Mouse (Mus musculus): ENCODE measurements around the gene Il1rapl2. TPM values are rescaled to one million over a fixed set of nuclear protein-coding genes. Genes with fewer than 3 reads are reported as not detected.
A peak's percentile ranks its signal among the peaks of the same experiment; 100 is the strongest.

Il1rapl2 gene
- total RNA-seq (2014; rRNA removed) (4.7 and 7.4 TPM in 2 replicates), polyA plus RNA-seq (2015; fragmentation: Nextera tagmentation; extraction: Ambion mirVana) (5.5 and 6.4 TPM in 2 replicates)

- ATAC-seq, result peak; percentile 80
- peak within 1 kb of the TSS; percentile 69 for H3K4me2 ChIP-seq (ENCODE audit: low read depth, low read length)
- DNase-seq (ENCODE audit: low spot score), result peak; percentile 68
- no peaks in the 10 kb centered on the region for H3K36me3 ChIP-seq (ENCODE audit: insufficient read depth, low read length)
- TF ChIP-seq CTCF (IDR thresholded peaks at IDR 0.05; ENCODE audit: low read depth), result peak; percentile 65
- H3K27me3 ChIP-seq (ENCODE audit: insufficient read depth, low read length), result peaks cover 3% of the 10 kb centered on the region; the same call in 1 of the 2 replicates
- no peaks in the 10 kb centered on the region for H3K4me1 ChIP-seq (ENCODE audit: insufficient read depth, low read length)
- peak within 1 kb of the TSS; percentile 43 for H3K4me3 ChIP-seq (ENCODE audit: low read length)
- no peak within 1 kb of the TSS for H3K27ac ChIP-seq
- WGBS, result 23% methylated on average over 47 of the region's 47 CpGs
- no peak within 1 kb of the TSS for H3K9ac ChIP-seq (replicated peaks; ENCODE audit: low read length)
- no peaks in the 10 kb centered on the region for H3K9me3 ChIP-seq (ENCODE audit: low read length)
Measured at GRCm38 (mm10) chrX:137570321-137571195, at the start of gene Il1rapl2. TSS of gene Il1rapl2 (plus strand) at chrX:137570608.

DNA sequence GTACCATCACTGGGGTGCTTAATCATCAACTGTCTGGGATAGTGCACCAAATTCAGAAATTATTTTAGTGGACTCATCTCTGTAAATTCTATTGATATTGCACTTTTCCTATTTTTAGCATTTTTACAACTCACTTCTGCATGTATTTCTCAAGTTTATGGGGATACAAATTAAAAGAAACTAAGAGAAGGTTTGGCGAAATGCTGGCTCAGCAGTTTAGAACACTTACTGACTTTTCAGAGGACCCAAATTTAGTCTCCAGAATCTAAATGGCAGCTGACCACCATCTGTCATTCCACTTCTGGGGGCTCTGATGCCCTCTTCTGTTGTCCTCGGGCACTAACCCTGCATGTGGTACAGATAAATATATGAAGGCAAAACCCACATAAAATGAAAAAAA, 22.1 kb upstream of the Il1rapl2 start:
- WGBS, result 86% methylated on average over 2 of the region's 2 CpGs
- Histone ChIP-seq H3K4me3 (ENCODE audit: low read length) (no peak overlapping the region), H3K9me3 (ENCODE audit: low read length) (no peaks in the 10 kb centered on the region), H3K4me2 (ENCODE audit: low read depth, low read length) (no peak overlapping the region), H3K27me3 (ENCODE audit: insufficient read depth, low read length) (no peaks in the 10 kb centered on the region), H3K27ac (no peak overlapping the region), H3K4me1 (ENCODE audit: insufficient read depth, low read length) (no peaks in the 10 kb centered on the region), H3K36me3 (ENCODE audit: insufficient read depth, low read length) (no peaks in the 10 kb centered on the region), H3K9ac (replicated peaks; ENCODE audit: low read length) (no peak overlapping the region)
- ATAC-seq (no peak), DNase-seq (ENCODE audit: low spot score) (no peak)
- no peak for TF ChIP-seq CTCF (IDR thresholded peaks at IDR 0.05; ENCODE audit: low read depth)

GRCm38 (mm10) chrX:137569472-137570188, 778 bp upstream of the Il1rapl2 start:
- H3K4me1 ChIP-seq (ENCODE audit: insufficient read depth, low read length), result no peaks in the 10 kb centered on the region
- no peak overlapping the region for H3K27ac ChIP-seq
- TF ChIP-seq CTCF (IDR thresholded peaks at IDR 0.05; ENCODE audit: low read depth), result no peak
- 32% methylated on average over 21 of the region's 21 CpGs for WGBS
- no peak overlapping the region for H3K9ac ChIP-seq (replicated peaks; ENCODE audit: low read length)
- peak overlapping the region; percentile 43 for H3K4me3 ChIP-seq (ENCODE audit: low read length)
- H3K36me3 ChIP-seq (ENCODE audit: insufficient read depth, low read length), result no peaks in the 10 kb centered on the region
- no peak for DNase-seq (ENCODE audit: low spot score)
- no peaks in the 10 kb centered on the region for H3K9me3 ChIP-seq (ENCODE audit: low read length)
- no peak for ATAC-seq
- H3K4me2 ChIP-seq (ENCODE audit: low read depth, low read length), result peak overlapping the region; percentile 69
- peaks cover 3% of the 10 kb centered on the region; the same call in 1 of the 2 replicates for H3K27me3 ChIP-seq (ENCODE audit: insufficient read depth, low read length)

- ATAC-seq, result no peak
- Histone ChIP-seq H3K36me3 (ENCODE audit: insufficient read depth, low read length) (no peaks in the 10 kb centered on the region), H3K4me1 (ENCODE audit: insufficient read depth, low read length) (no peaks in the 10 kb centered on the region), H3K4me2 (ENCODE audit: low read depth, low read length) (no peak overlapping the region), H3K9ac (replicated peaks; ENCODE audit: low read length) (no peak overlapping the region), H3K4me3 (ENCODE audit: low read length) (no peak overlapping the region), H3K27ac (no peak overlapping the region), H3K9me3 (ENCODE audit: low read length) (no peaks in the 10 kb centered on the region), H3K27me3 (ENCODE audit: insufficient read depth, low read length) (no peaks in the 10 kb centered on the region)
- WGBS, result 33% methylated on average over 1 of the region's 1 CpGs
- DNase-seq (ENCODE audit: low spot score), result no peak
- TF ChIP-seq CTCF (IDR thresholded peaks at IDR 0.05; ENCODE audit: low read depth), result no peak
Measured at GRCm38 (mm10) chrX:137582656-137583055, 12.2 kb downstream of the Il1rapl2 start.

DNA sequence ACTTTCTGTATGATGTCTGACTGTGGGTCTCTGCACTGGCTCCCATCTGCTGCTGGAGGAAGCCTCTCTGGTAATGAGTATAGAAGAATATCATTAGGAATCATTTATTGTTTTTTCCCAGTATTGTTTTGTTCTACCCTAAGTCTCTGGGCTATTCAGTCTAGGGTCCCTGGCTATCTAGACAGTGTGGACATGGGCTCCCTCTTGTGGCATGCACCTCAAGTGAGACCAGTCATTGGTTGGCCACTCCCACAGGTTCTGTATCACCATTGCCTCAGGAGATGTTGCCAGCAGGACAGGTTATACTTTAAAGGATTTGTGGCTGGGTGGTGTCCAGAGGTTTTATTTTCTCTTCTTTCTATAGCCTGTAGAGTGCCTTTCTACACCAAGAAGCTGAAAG, 50.3 kb downstream of the Il1rapl2 start:
- no peaks in the 10 kb centered on the region for H3K27me3 ChIP-seq (ENCODE audit: insufficient read depth, low read length)
- no peaks in the 10 kb centered on the region for H3K36me3 ChIP-seq (ENCODE audit: insufficient read depth, low read length)
- no peaks in the 10 kb centered on the region for H3K9me3 ChIP-seq (ENCODE audit: low read length)
- H3K4me2 ChIP-seq (ENCODE audit: low read depth, low read length), result no peak overlapping the region
- H3K27ac ChIP-seq, result no peak overlapping the region
- TF ChIP-seq CTCF (IDR thresholded peaks at IDR 0.05; ENCODE audit: low read depth), result peak; percentile 26; the same call in 1 of the 2 replicates
- H3K4me1 ChIP-seq (ENCODE audit: insufficient read depth, low read length), result no peaks in the 10 kb centered on the region
- H3K4me3 ChIP-seq (ENCODE audit: low read length), result no peak overlapping the region
- no peak for ATAC-seq
- H3K9ac ChIP-seq (replicated peaks; ENCODE audit: low read length), result no peak overlapping the region
- no peak for DNase-seq (ENCODE audit: low spot score)

GRCm38 (mm10) chrX:137667011-137667410, 96.6 kb downstream of the Il1rapl2 start:
- no peak for ATAC-seq
- H3K27ac ChIP-seq, result no peak overlapping the region

More at GRCm38 (mm10) chrX:137667011-137667410, 96.6 kb downstream of the Il1rapl2 start:
- H3K9ac ChIP-seq (replicated peaks; ENCODE audit: low read length), result no peak overlapping the region
- H3K4me2 ChIP-seq (ENCODE audit: low read depth, low read length), result no peak overlapping the region
- H3K27me3 ChIP-seq (ENCODE audit: insufficient read depth, low read length), result no peaks in the 10 kb centered on the region
- peak; percentile 60 for TF ChIP-seq CTCF (IDR thresholded peaks at IDR 0.05; ENCODE audit: low read depth)
- no peaks in the 10 kb centered on the region for H3K4me1 ChIP-seq (ENCODE audit: insufficient read depth, low read length)
- 18% methylated on average over 2 of the region's 2 CpGs for WGBS
- no peaks in the 10 kb centered on the region for H3K36me3 ChIP-seq (ENCODE audit: insufficient read depth, low read length)
- DNase-seq (ENCODE audit: low spot score), result peak; percentile 75
- H3K4me3 ChIP-seq (ENCODE audit: low read length), result no peak overlapping the region
- H3K9me3 ChIP-seq (ENCODE audit: low read length), result no peaks in the 10 kb centered on the region

All from hindbrain, postnatal 0 days (tissue).